Mouse (Mus musculus): ENCODE data around the gene Snx20. TPM values are rescaled to one million over a fixed set of nuclear protein-coding genes. Genes with fewer than 3 reads are reported as not detected.

Gene Snx20
- polyA plus RNA-seq (2015; fragmentation: Nextera tagmentation; extraction: Ambion mirVana): 2.1 and 3.9 TPM in 2 replicates

GRCm38 (mm10) chr8:88635474-88636397 lies at the start of gene Snx20:
Gene Snx20, minus strand, starts transcription at chr8:88636128.

GRCm38 (mm10) chr8:88646837-88647778 lies 11.2 kb upstream of the Snx20 start, which contains the start of gene Nod2:
Gene Nod2, plus strand, starts transcription at chr8:88647315.

Other genes with a start within 250 kb of the Snx20 start
- gene Nkd1, start 114.8 kb downstream of the Snx20 start, polyA plus RNA-seq (2015; fragmentation: Nextera tagmentation; extraction: Ambion mirVana): 121 and 141 TPM in 2 replicates
- 0.13 and 0.14 TPM in 2 replicates for gene Nod2, start 11.2 kb upstream of the Snx20 start, polyA plus RNA-seq (2015; fragmentation: Nextera tagmentation; extraction: Ambion mirVana)
- gene Cyld, start 60.9 kb upstream of the Snx20 start, polyA plus RNA-seq (2015; fragmentation: Nextera tagmentation; extraction: Ambion mirVana): 7.2 and 8.4 TPM in 2 replicates

Data from urinary bladder, postnatal 0 days (tissue).